Mouse (Mus musculus) CD4-positive, CD25-positive, alpha-beta regulatory T cell (primary cell): ENCODE measurements around the gene Ankrd6. TPM values are rescaled to one million over a fixed set of nuclear protein-coding genes. Genes with fewer than 3 reads are reported as not detected.

Source experiments
- polyA plus RNA-seq: library from polyadenylated mRNA; unstranded; fragments of 100-300 nt; shearing (Covaris generic); gene quantifications from one replicate; pipeline ENCODE4 v1.2.1, GENCODE M21; 2017

The Ankrd6 gene
- 3.8 TPM for polyA plus RNA-seq

DNA sequence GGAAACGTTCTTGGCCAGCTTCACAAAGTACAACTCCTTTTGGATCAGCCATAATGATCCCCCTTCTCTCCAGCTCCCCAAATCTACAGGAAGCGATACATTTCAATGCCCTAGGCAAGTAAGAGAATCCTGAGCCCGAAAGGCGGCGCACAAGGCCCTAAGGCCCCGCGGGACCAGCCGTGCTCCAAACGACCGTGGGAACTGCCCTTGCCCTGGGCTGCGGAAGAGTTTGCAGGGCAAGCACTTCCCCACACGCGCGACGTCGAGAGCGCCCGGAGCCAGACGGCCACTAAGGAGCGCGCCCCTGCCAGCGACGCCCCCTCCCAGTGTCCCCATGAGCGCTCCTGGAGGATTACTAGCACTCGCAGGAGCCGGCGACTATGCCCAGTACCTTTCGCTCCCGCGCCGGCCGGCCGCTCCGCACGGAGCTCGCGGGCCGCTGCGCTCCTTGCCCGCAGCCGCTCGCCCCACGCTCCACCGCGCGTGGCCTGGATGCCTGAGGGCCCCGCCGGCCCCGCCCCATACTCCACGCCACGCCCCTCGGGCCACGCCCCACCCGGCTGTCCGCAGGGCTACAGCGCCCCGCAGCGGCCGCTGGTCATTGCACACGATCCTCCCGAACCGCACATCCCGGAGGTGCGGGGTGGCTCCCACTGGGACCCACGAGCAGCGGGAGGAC lies at the start of gene Ankrd6:
Ankrd6 (minus strand) TSS at position 486 of the 679 bp plus-strand sequence.

GRCm38 (mm10) chr4:32982716-32983175 lies 32.1 kb upstream of the Ankrd6 start, which contains the start of gene Rragd:
Rragd (plus strand) TSS chr4:32983037.

DNA sequence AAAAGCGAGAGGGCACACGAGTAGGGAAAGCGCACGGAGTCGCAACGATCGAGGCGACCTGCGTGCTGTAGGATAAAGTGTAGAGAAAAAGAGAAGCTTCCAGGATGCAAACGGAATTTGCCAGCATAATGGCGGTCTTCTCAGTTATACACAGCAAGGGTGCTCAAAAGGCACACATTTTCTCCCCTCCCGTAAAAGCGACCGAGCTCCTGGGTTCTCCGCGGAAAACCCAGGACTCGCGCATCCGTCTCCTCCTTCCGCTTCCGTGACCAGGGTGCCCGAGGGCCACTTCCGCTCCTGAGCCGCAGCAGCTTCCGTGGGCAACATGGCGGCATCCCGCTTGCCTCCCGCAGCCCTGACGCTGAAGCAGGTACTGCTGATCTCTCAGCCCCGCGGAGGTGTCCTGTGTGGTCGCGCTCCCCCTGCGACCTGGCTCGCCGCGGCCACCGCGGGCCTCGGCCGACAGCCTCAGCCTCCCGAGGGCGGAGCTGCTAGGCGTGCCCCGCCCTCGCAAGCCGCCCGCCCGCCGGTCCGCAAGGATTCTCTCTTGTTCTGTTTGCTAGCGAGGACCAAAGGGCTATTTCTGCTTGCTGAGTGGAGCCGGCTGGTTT lies 150.6 kb downstream of the Ankrd6 start, which contains the start of gene Lyrm2:
Lyrm2 (plus strand) TSS at position 288 of the 611 bp plus-strand sequence.

Other genes with a start within 250 kb of the Ankrd6 start
- gene Lyrm2, start 150.6 kb downstream of the Ankrd6 start, polyA plus RNA-seq = 61.2 TPM
- gene Rragd, start 32.2 kb upstream of the Ankrd6 start, polyA plus RNA-seq = 13.7 TPM
- 105 TPM for gene Ube2j1, start 80.6 kb upstream of the Ankrd6 start, polyA plus RNA-seq
- gene Gabrr2, start 112.2 kb upstream of the Ankrd6 start, polyA plus RNA-seq = 40.1 TPM
- gene Gabrr1, start 181.7 kb upstream of the Ankrd6 start, polyA plus RNA-seq = not detected
- 0.69 TPM for gene Pm20d2, start 238.9 kb upstream of the Ankrd6 start, polyA plus RNA-seq